Mouse (Mus musculus) embryonic facial prominence, embryonic 10.5 days (tissue): ENCODE results near the gene Rab7. TPM values are rescaled to one million over a fixed set of nuclear protein-coding genes. Genes with fewer than 3 reads are reported as not detected.
A peak's percentile ranks its signal among the peaks of the same experiment; 100 is the strongest.

ENCODE experiments used
- DNase-seq: peaks from one replicate; pipeline ENCODE4 v3.0.0-alpha.2; 2017; ENCODE audit warnings: low spot score
- H3K27ac ChIP-seq: fragments of 300-500 bp; sonication (generic); replicated peaks from 2 replicates; pipeline ENCODE4 v1.5.1; 2016; ENCODE audit warnings: mild to moderate bottlenecking
- H3K27me3 ChIP-seq: fragments of 300-500 bp; sonication (generic); replicated peaks from 2 replicates; pipeline ENCODE4 v1.6.1; 2016; ENCODE audit warnings: low read depth, mild to moderate bottlenecking; ENCODE audit not compliant: poor library complexity, severe bottlenecking
- H3K36me3 ChIP-seq: fragments of 300-500 bp; sonication (generic); replicated peaks from 2 replicates; pipeline ENCODE4 v1.6.1; 2016; ENCODE audit warnings: mild to moderate bottlenecking, moderate library complexity
- H3K4me1 ChIP-seq: fragments of 300-500 bp; sonication (generic); 2 replicates; pipeline ENCODE4 v1.6.1; 2016
- H3K4me3 ChIP-seq: fragments of 300-500 bp; sonication (generic); 2 replicates; pipeline ENCODE4 v1.5.1; 2016; ENCODE audit warnings: mild to moderate bottlenecking, moderate library complexity
- H3K9me3 ChIP-seq: fragments of 300-500 bp; sonication (generic); 2 replicates; pipeline ENCODE4 v1.6.1; 2016; ENCODE audit warnings: mild to moderate bottlenecking
- WGBS: fragments of 180-500 bp; shearing (Covaris S2); methylation state at CpG from one replicate; pipeline ENCODE4 v1.1.7; 2016; 5-methylcytosine and 5-hydroxymethylcytosine counted together
- polyA plus RNA-seq: library from polyadenylated mRNA; unstranded; fragments of >200 nt; fragmentation: Nextera tagmentation; extraction: Ambion mirVana; gene quantifications from 2 replicates; pipeline ENCODE4 v1.2.1, GENCODE M21; 2016

Rab7 gene
- 206 and 207 TPM in 2 replicates for polyA plus RNA-seq

DNA sequence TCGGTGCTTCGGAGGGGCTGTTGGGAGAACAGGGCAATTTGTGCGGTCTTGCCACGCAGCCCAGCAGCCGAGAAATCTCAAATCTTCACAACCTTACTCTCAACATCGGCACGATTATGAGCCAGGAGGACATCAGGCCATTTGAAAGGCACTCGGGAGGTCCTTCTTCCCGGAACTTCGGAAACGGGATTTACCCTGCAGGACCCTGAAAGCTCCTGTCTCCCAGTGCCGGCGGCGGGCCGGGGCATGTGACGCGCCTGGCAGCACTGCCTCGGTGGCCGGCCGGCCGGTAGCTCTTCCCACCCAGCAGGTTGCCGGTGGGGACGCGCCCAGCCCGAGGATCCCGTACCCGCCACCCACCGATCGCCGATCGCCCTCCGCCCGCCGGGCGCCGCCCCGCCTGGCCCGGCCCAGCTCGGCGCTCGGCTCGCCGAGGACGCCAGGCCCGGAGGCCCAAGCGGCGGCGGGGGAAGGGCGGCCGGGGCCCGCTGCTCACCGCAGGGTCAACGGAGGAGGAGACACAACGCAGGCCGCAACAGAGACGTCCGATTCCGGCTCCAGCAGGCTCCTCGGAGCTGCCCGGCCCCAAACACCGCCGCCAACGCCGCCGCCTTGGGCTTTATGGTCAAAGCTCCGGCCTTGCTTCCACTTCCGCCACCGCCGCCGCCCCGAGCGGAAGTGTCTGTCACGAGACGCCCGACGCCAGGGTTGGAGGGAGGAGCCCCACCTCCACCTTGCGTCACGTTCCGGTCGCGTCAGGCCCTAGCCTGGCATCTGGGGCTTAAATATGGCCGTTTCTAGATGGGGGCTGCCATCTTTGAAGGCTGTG, at the start of gene Rab7:
TSS of gene Rab7 (minus strand) at position 694 of the 829 bp plus-strand sequence.
- Histone ChIP-seq H3K4me1 (peaks cover 21% of the 10 kb centered on the region), H3K4me3 (peak within 1 kb of the TSS; percentile 98), H3K27ac (peak within 1 kb of the TSS; percentile 91), H3K36me3 (peaks cover 7% of the 10 kb centered on the region), H3K27me3 (peaks cover 25% of the 10 kb centered on the region), H3K9me3 (no peaks in the 10 kb centered on the region)
- under 1% methylated on average over 82 of the region's 82 CpGs for WGBS
- peak; percentile 97 for DNase-seq

DNA sequence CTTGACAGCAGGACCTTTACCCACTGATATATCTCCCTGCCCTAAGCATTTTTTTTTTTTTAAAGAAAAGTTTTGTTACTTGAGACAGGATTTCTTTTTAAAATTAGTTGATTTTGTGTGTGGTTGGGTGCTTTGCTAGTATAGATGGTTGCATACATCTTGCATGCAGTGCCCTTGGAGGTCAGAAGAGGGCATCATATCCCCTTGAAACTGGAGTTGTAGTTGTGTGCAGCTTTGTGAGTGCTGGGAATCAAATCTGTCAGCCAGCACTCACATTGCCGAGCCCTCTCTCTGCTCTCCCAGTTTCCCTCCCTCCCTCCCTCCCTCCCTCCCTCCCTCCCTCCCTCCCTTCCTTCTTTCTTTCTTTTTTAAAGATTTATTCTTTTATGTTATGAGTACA, 43.9 kb upstream of the Rab7 start:
- Histone ChIP-seq H3K27ac (no peak overlapping the region), H3K4me3 (no peak overlapping the region), H3K36me3 (peaks cover 70% of the 10 kb centered on the region), H3K27me3 (no peaks in the 10 kb centered on the region), H3K4me1 (peaks cover 23% of the 10 kb centered on the region), H3K9me3 (no peaks in the 10 kb centered on the region)
- no peak for DNase-seq
- WGBS, result 85% methylated on average over 1 of the region's 1 CpGs

DNA sequence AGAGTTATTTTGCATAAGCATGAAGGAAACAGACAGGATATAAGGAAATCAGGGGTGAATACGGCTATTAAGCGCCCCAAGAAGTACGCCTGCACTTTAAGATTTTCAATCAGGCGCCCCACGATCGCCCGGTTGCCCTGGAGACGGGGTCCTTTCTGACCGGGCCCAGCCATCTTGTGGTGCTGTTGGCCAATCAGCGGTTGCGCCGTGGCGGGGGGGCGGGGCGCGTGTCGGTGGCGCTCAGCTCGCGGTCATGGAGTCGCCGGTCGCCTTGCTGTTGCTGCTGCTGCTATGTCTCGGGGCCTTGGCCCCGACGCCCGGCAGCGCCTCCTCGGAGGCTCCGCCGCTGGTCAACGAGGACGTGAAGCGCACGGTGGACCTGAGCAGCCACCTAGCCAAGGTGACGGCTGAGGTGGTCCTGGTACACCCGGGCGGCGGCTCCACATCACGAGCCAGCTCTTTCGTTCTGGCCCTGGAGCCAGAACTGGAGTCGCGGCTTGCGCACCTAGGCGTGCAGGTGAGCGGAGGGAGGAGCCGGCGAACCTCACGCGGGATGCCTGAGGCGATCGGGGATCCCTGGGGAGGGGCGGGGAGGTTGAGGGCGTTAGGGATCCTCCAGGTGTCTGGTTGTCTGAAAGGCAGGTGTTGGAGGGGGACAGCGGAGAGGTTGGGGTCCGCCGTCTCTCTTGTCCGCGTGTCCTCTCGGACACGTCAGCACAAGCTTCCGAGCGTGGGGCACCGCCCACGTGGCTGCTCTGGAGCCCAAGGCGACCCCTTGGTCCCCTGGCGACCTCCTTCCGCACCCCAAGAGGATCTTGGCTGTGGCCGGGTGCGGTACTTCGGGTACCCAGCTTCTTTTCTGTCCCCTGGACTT, 39.4 kb upstream of the Rab7 start, which contains the start of gene Rpn1:
TSS of gene Rpn1 (plus strand) at position 205 of the 874 bp plus-strand sequence.
- under 1% methylated on average over 71 of the region's 71 CpGs for WGBS
- peak; percentile 99 for DNase-seq
- Histone ChIP-seq H3K27me3 (0 out of 2 replicates have a peak, but pooled peaks cover 10% of the 10 kb centered on the region), H3K4me1 (peaks cover 27% of the 10 kb centered on the region), H3K36me3 (peaks cover 26% of the 10 kb centered on the region), H3K27ac (peak within 1 kb of the TSS; percentile 92), H3K9me3 (no peaks in the 10 kb centered on the region), H3K4me3 (peak within 1 kb of the TSS; percentile 99)

DNA sequence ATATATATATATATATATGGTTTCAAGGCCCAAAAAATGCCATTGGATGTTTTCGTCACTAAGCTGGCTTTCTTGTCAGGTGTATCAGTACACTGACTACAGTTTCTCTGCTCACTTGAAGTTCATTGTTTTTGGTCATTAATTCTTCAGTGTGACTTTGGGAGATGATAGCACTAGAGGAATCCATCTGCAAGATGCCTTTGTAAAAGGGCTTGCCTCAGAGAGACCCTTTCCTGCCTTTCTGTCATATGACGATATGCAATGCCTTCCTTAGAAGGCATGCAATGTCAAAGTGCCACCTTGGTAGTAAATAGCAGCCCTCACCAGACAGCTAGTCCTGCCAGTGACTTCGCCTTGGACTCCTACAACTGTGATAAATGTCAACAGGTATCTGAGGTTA, 38.6 kb upstream of the Rab7 start:
- Histone ChIP-seq H3K4me1 (peaks cover 27% of the 10 kb centered on the region), H3K27ac (peak overlapping the region; percentile 92), H3K9me3 (no peaks in the 10 kb centered on the region), H3K36me3 (peaks cover 18% of the 10 kb centered on the region), H3K27me3 (peaks cover 18% of the 10 kb centered on the region), H3K4me3 (peak overlapping the region; percentile 99)
- no peak for DNase-seq
- WGBS, result 70% methylated on average over 3 of the region's 3 CpGs

DNA sequence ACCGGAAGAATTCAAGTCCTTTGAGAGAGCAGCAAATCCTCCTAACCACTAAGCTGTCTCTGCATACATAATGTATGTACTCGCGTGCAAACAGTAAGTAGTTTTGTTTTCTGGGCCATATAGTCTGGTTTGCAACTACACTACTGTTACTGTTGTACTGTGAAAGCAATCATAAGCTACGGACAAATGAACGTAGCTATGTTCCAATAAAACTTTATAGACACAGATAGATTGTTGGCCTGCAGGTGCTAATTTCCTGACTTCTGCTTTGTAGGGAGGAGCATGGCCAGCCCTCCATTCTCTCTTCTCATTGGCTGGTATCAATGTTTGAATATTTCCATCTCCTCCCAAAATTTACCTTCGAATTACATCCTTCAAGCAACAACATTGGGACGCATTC, 38.0 kb upstream of the Rab7 start:
- H3K36me3 ChIP-seq, result peaks cover 12% of the 10 kb centered on the region
- no peak for DNase-seq
- WGBS, result 82% methylated on average over 7 of the region's 7 CpGs
- H3K27ac ChIP-seq, result no peak overlapping the region
- H3K9me3 ChIP-seq, result no peaks in the 10 kb centered on the region
- no peak overlapping the region for H3K4me3 ChIP-seq
- H3K4me1 ChIP-seq, result peaks cover 27% of the 10 kb centered on the region
- peaks cover 20% of the 10 kb centered on the region for H3K27me3 ChIP-seq

DNA sequence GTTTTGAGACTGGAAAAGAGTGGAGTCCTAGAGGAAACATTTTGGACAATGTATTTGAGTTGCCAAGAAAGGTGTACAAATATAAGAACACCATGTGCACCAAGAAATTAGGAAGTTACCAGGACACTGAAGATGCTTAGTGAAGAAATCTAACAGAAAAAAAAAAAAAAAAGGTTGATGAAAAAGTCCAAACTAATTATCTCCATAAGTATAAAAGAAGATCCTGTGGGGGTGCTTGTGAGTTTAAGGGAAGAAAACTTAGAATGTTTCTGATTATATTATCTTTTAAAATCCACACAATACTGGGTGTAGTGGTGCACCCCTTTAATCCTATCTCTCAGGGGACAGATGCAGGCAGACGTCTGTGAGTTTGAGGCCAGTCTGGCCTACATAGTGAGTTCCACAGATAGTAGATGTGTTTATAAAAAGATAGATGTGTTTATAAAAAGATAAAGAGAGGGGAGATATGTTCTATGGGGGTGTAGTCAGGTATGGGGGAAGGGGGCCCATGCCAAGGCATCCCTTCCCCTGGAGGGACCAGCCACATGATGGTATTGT, 31.0 kb upstream of the Rab7 start:
- Histone ChIP-seq H3K9me3 (no peaks in the 10 kb centered on the region), H3K4me1 (peaks cover 12% of the 10 kb centered on the region), H3K27me3 (peaks cover 27% of the 10 kb centered on the region), H3K4me3 (no peak overlapping the region), H3K27ac (no peak overlapping the region), H3K36me3 (no peaks in the 10 kb centered on the region)
- DNase-seq, result no peak
- 86% methylated on average over 1 of the region's 1 CpGs for WGBS

DNA sequence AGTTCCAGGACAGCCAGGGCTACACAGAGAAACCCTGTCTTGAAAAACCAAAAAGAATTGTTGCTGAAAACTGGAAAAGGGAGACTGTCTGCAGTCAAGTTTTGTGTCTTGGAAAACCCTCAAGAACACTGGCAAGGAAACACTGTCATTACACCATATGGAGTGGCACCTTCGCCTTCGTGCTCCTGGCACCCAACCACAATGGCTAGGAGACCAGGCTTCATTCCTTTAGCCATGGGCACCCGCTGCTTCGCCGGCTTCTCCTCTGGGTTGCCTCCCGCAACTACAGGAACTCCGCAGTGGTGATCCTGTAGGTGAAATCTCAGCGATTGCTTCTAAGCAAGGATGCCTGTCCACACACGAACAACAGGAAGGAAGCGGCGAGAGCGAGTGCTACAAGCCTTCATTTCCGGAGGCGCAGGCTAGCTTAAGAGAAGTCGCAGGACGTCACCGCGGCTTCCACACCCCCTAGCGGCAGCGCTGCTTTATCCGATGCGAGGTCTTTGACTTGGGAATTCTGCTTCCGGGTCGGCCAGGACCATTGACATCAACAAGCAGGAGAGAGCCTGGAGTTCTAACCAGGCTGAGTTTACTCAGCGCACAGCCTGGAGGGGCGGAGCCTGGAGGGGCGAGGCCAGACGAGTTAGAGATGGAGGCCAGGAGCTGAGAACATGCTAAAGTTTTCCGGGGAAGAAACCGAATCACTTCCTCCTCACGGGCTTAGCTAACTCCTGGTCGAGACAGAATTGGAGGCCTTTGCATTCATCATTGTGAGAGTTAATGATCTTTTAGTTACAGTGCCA, 29.9 kb upstream of the Rab7 start:
- no peaks in the 10 kb centered on the region for H3K9me3 ChIP-seq
- H3K27ac ChIP-seq, result peak overlapping the region; percentile 92
- H3K27me3 ChIP-seq, result peaks cover 27% of the 10 kb centered on the region
- WGBS, result 4% methylated on average over 32 of the region's 32 CpGs
- H3K36me3 ChIP-seq, result no peaks in the 10 kb centered on the region
- peaks cover 12% of the 10 kb centered on the region for H3K4me1 ChIP-seq
- H3K4me3 ChIP-seq, result peak overlapping the region; percentile 62
- DNase-seq, result peak; percentile 96

DNA sequence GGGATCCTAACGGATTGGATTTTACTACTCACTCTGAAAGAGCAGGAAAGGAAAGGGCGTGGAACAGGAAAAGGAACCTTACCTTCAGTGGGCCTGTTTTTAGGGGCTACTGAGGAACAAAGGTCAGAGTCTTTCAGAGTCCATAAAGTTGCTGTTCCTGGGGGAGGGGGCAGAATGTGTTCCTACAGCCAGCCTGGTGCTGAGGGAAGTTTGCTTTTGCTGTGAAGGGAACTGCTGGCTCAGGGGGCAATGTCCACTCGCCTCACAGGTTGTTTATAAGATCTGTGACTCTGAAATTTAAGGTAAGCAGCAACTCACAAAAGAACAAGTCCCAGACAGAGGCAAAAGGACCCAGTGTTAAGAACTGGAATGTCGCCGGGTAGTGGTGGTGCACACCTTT, 26.1 kb upstream of the Rab7 start:
- Histone ChIP-seq H3K27ac (no peak overlapping the region), H3K36me3 (no peaks in the 10 kb centered on the region), H3K4me1 (peaks cover 12% of the 10 kb centered on the region), H3K4me3 (no peak overlapping the region), H3K9me3 (no peaks in the 10 kb centered on the region), H3K27me3 (peaks cover 5% of the 10 kb centered on the region; the same call in 1 of the 2 replicates)
- WGBS, result 77% methylated on average over 5 of the region's 5 CpGs
- no peak for DNase-seq

DNA sequence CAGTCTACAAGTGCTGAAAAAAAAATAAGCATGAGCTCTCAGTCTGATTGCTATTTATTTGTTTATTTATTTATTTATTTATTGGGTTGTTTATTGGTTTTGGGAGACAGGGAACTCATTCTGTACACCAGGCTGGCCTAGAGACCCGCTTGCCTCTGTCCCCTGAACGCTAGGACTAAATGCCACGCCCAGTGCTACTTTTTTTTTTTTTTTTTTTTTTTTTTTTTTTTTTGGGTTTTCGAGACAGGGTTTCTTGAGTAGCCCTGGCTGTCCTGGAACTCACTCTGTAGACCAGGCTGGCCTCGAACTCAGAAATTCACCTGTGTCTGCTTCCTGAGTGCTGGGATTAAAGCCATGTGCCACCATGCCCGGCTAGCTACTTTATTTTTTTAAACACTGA, 25.4 kb upstream of the Rab7 start:
- DNase-seq, result no peak
- WGBS, result 76% methylated on average over 6 of the region's 6 CpGs
- no peaks in the 10 kb centered on the region for H3K36me3 ChIP-seq
- H3K9me3 ChIP-seq, result no peaks in the 10 kb centered on the region
- peaks cover 5% of the 10 kb centered on the region; the same call in 1 of the 2 replicates for H3K27me3 ChIP-seq
- H3K4me1 ChIP-seq, result peaks cover 9% of the 10 kb centered on the region
- H3K27ac ChIP-seq, result no peak overlapping the region
- H3K4me3 ChIP-seq, result no peak overlapping the region

DNA sequence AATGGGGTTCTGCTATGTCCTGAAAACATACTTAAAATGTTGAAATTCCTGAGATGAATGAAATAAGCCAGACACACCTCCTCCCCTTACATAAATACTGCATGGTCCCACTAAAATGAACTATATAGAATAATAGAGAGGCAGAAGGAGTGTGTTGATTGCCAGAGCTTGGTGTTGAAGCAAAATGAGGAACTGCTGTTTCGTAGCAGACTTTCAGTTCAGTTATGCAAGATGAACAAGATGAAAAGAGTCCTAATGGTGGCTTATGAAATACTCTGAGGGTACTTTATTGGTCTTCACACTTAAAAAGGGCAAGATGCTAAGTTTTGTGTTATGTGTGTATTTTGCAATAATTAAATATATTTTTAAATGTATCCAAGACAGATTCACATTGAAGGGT, 23.7 kb upstream of the Rab7 start:
- Histone ChIP-seq H3K4me1 (no peaks in the 10 kb centered on the region), H3K27me3 (peaks cover 5% of the 10 kb centered on the region; the same call in 1 of the 2 replicates), H3K9me3 (no peaks in the 10 kb centered on the region), H3K36me3 (no peaks in the 10 kb centered on the region), H3K4me3 (no peak overlapping the region), H3K27ac (no peak overlapping the region)
- 83% methylated on average over 1 of the region's 1 CpGs for WGBS
- DNase-seq, result no peak

DNA sequence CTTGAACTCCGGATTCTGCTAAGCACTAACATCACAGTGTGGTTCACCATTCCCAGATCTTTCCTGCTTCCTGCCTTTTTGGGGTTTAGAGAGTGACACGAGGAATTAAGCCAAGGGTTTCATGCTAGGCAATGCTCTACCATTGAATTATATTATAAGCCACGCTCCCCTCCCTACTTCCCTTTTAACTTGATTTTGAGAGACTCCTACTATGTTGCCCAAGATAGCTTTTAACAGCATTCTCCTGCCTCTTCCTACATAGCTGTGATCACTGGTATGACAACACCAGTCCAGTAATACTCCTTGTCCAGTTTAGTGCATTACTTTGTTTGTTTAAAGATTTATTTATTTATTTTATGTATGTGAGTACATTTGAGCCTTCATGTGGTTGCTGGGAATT, 22.7 kb upstream of the Rab7 start:
- Histone ChIP-seq H3K27ac (no peak overlapping the region), H3K4me3 (no peak overlapping the region), H3K9me3 (no peaks in the 10 kb centered on the region), H3K4me1 (no peaks in the 10 kb centered on the region), H3K27me3 (peaks cover 5% of the 10 kb centered on the region; the same call in 1 of the 2 replicates), H3K36me3 (no peaks in the 10 kb centered on the region)
- WGBS, result 61% methylated on average over 3 of the region's 3 CpGs
- no peak for DNase-seq

DNA sequence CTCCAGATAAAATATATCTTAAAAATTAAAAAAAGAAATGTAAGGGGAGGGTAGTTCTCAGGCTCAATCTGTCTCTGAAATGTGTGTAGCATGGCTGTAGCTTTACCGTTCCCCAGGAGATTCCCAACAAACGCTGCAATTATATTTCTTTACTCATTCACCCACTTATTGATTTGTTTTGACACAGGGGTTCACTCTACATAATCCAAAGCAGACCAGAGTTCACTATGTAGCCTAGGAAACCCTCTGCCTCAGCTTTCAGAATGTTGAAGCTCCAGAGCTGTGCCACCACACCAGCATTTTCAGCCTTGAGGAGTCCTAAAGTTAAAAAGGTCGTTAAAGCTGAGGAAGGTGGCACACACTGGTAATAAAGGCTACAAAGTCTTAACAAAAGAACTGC, 20.9 kb upstream of the Rab7 start:
- Histone ChIP-seq H3K27ac (no peak overlapping the region), H3K4me1 (no peaks in the 10 kb centered on the region), H3K9me3 (no peaks in the 10 kb centered on the region), H3K4me3 (no peak overlapping the region), H3K36me3 (no peaks in the 10 kb centered on the region), H3K27me3 (peaks cover 5% of the 10 kb centered on the region; the same call in 1 of the 2 replicates)
- no peak for DNase-seq
- WGBS, result 65% methylated on average over 3 of the region's 3 CpGs
